Mouse (Mus musculus): Measurements from ENCODE around the gene Map7. TPM values are rescaled to one million over a fixed set of nuclear protein-coding genes. Genes with fewer than 3 reads are reported as not detected.
A peak's percentile ranks its signal among the peaks of the same experiment; 100 is the strongest.

Map7 gene
- polyA plus RNA-seq, 1 experiment from 2014 or later, result 11.5 TPM

- no peak overlapping the region for H3K4me3 ChIP-seq
- no peaks in the 10 kb centered on the region for H3K27me3 ChIP-seq
- no peaks in the 10 kb centered on the region for H3K9me3 ChIP-seq
- no peak for ATAC-seq (ENCODE audit: insufficient number of reproducible peaks, insufficient read depth, low FRiP score, low TSS enrichment)
- 81% methylated on average over 8 of the region's 8 CpGs for WGBS
- H3K9ac ChIP-seq, result no peak overlapping the region
- no peak overlapping the region for H3K4me2 ChIP-seq (replicated peaks)
- H3K36me3 ChIP-seq, result no peaks in the 10 kb centered on the region
- no peak overlapping the region for H3K27ac ChIP-seq
- H3K4me1 ChIP-seq, result no peaks in the 10 kb centered on the region
These were observed 8.9 kb downstream of the Map7 start for GRCm38 (mm10) chr10:20157021-20157726.

- no peaks in the 10 kb centered on the region for H3K27me3 ChIP-seq
- H3K9me3 ChIP-seq, result no peaks in the 10 kb centered on the region
- no peaks in the 10 kb centered on the region for H3K36me3 ChIP-seq
- no peak overlapping the region for H3K27ac ChIP-seq
- ATAC-seq (ENCODE audit: insufficient number of reproducible peaks, insufficient read depth, low FRiP score, low TSS enrichment), result no peak
- no peak overlapping the region for H3K4me2 ChIP-seq (replicated peaks)
- no peak overlapping the region for H3K4me3 ChIP-seq
- H3K4me1 ChIP-seq, result no peaks in the 10 kb centered on the region
- no peak overlapping the region for H3K9ac ChIP-seq
- WGBS, result 55% methylated on average over 4 of the region's 4 CpGs
These were observed 10.5 kb downstream of the Map7 start for GRCm38 (mm10) chr10:20158756-20159155.

GRCm38 (mm10) chr10:20159308-20159707 is 11.0 kb downstream of the Map7 start:
- Histone ChIP-seq H3K27me3 (no peaks in the 10 kb centered on the region), H3K4me2 (replicated peaks) (no peak overlapping the region), H3K36me3 (no peaks in the 10 kb centered on the region), H3K9me3 (no peaks in the 10 kb centered on the region), H3K4me1 (no peaks in the 10 kb centered on the region), H3K4me3 (no peak overlapping the region), H3K9ac (no peak overlapping the region), H3K27ac (no peak overlapping the region)
- ATAC-seq (ENCODE audit: insufficient number of reproducible peaks, insufficient read depth, low FRiP score, low TSS enrichment), result no peak
- 87% methylated on average over 5 of the region's 5 CpGs for WGBS

- Histone ChIP-seq H3K27me3 (no peaks in the 10 kb centered on the region), H3K27ac (no peak overlapping the region), H3K9me3 (no peaks in the 10 kb centered on the region), H3K9ac (no peak overlapping the region), H3K4me3 (no peak overlapping the region), H3K4me2 (replicated peaks) (no peak overlapping the region), H3K4me1 (no peaks in the 10 kb centered on the region), H3K36me3 (no peaks in the 10 kb centered on the region)
- no peak for ATAC-seq (ENCODE audit: insufficient number of reproducible peaks, insufficient read depth, low FRiP score, low TSS enrichment)
- 57% methylated on average over 8 of the region's 8 CpGs for WGBS
These were observed 12.6 kb downstream of the Map7 start for GRCm38 (mm10) chr10:20160914-20161313.

GRCm38 (mm10) chr10:20164810-20165209 is 16.5 kb downstream of the Map7 start:
- 78% methylated on average over 5 of the region's 5 CpGs for WGBS
- no peaks in the 10 kb centered on the region for H3K9me3 ChIP-seq
- ATAC-seq (ENCODE audit: insufficient number of reproducible peaks, insufficient read depth, low FRiP score, low TSS enrichment), result no peak

GRCm38 (mm10) chr10:20166797-20167196 is 18.5 kb downstream of the Map7 start:
- Histone ChIP-seq H3K4me1 (peaks cover 5% of the 10 kb centered on the region), H3K36me3 (no peaks in the 10 kb centered on the region), H3K9ac (no peak overlapping the region), H3K4me2 (replicated peaks) (no peak overlapping the region), H3K27ac (no peak overlapping the region), H3K4me3 (no peak overlapping the region), H3K9me3 (no peaks in the 10 kb centered on the region), H3K27me3 (no peaks in the 10 kb centered on the region)
- no peak for ATAC-seq (ENCODE audit: insufficient number of reproducible peaks, insufficient read depth, low FRiP score, low TSS enrichment)
- WGBS, result 71% methylated on average over 11 of the region's 11 CpGs

More at GRCm38 (mm10) chr10:20164810-20165209, 16.5 kb downstream of the Map7 start:
- no peak overlapping the region for H3K4me2 ChIP-seq (replicated peaks)
- H3K4me3 ChIP-seq, result no peak overlapping the region
- H3K4me1 ChIP-seq, result no peaks in the 10 kb centered on the region
- H3K9ac ChIP-seq, result no peak overlapping the region
- no peak overlapping the region for H3K27ac ChIP-seq
- H3K36me3 ChIP-seq, result no peaks in the 10 kb centered on the region
- no peaks in the 10 kb centered on the region for H3K27me3 ChIP-seq

GRCm38 (mm10) chr10:20167467-20167866 is 19.2 kb downstream of the Map7 start:
- Histone ChIP-seq H3K27ac (no peak overlapping the region), H3K9me3 (no peaks in the 10 kb centered on the region), H3K27me3 (no peaks in the 10 kb centered on the region), H3K4me3 (no peak overlapping the region), H3K4me2 (replicated peaks) (no peak overlapping the region), H3K9ac (no peak overlapping the region), H3K36me3 (no peaks in the 10 kb centered on the region), H3K4me1 (peaks cover 5% of the 10 kb centered on the region)
- WGBS, result 89% methylated on average over 4 of the region's 4 CpGs
- no peak for ATAC-seq (ENCODE audit: insufficient number of reproducible peaks, insufficient read depth, low FRiP score, low TSS enrichment)

- no peak overlapping the region for H3K27ac ChIP-seq
- no peak overlapping the region for H3K4me2 ChIP-seq (replicated peaks)
- H3K9ac ChIP-seq, result no peak overlapping the region
- no peaks in the 10 kb centered on the region for H3K36me3 ChIP-seq
- H3K9me3 ChIP-seq, result no peaks in the 10 kb centered on the region
- no peaks in the 10 kb centered on the region for H3K27me3 ChIP-seq
- no peak for ATAC-seq (ENCODE audit: insufficient number of reproducible peaks, insufficient read depth, low FRiP score, low TSS enrichment)
- H3K4me1 ChIP-seq, result peaks cover 5% of the 10 kb centered on the region
- WGBS, result 89% methylated on average over 3 of the region's 3 CpGs
- no peak overlapping the region for H3K4me3 ChIP-seq
These were observed 21.0 kb downstream of the Map7 start for GRCm38 (mm10) chr10:20169182-20169674.

- no peak overlapping the region for H3K9ac ChIP-seq
- ATAC-seq (ENCODE audit: insufficient number of reproducible peaks, insufficient read depth, low FRiP score, low TSS enrichment), result no peak
- H3K4me1 ChIP-seq, result peaks cover 5% of the 10 kb centered on the region
- no peaks in the 10 kb centered on the region for H3K36me3 ChIP-seq
- WGBS, result 24% methylated on average over 19 of the region's 19 CpGs
- no peaks in the 10 kb centered on the region for H3K27me3 ChIP-seq
- no peaks in the 10 kb centered on the region for H3K9me3 ChIP-seq
- peak overlapping the region; percentile 32; the same call in 1 of the 2 replicates for H3K27ac ChIP-seq
- peak overlapping the region; percentile 51 for H3K4me2 ChIP-seq (replicated peaks)
- peak overlapping the region; percentile 7; the same call in 1 of the 2 replicates for H3K4me3 ChIP-seq
These were observed 21.8 kb downstream of the Map7 start for GRCm38 (mm10) chr10:20169927-20170604.

- peak overlapping the region; percentile 51 for H3K4me2 ChIP-seq (replicated peaks)
- H3K9ac ChIP-seq, result no peak overlapping the region
- H3K9me3 ChIP-seq, result no peaks in the 10 kb centered on the region
- H3K4me1 ChIP-seq, result peaks cover 5% of the 10 kb centered on the region
- peak overlapping the region; percentile 32; the same call in 1 of the 2 replicates for H3K27ac ChIP-seq
- ATAC-seq (ENCODE audit: insufficient number of reproducible peaks, insufficient read depth, low FRiP score, low TSS enrichment), result peak; percentile 91
- peak overlapping the region; percentile 7; the same call in 1 of the 2 replicates for H3K4me3 ChIP-seq
- WGBS, result 39% methylated on average over 11 of the region's 11 CpGs
- H3K36me3 ChIP-seq, result no peaks in the 10 kb centered on the region
- H3K27me3 ChIP-seq, result no peaks in the 10 kb centered on the region
These were observed 22.4 kb downstream of the Map7 start for GRCm38 (mm10) chr10:20170605-20171088.

GRCm38 (mm10) chr10:20171209-20171608 is 22.9 kb downstream of the Map7 start:
- H3K36me3 ChIP-seq, result no peaks in the 10 kb centered on the region
- peaks cover 5% of the 10 kb centered on the region for H3K4me1 ChIP-seq
- peak overlapping the region; percentile 51 for H3K4me2 ChIP-seq (replicated peaks)
- no peak overlapping the region for H3K9ac ChIP-seq
- WGBS, result 67% methylated on average over 12 of the region's 12 CpGs
- no peak overlapping the region for H3K27ac ChIP-seq
- no peak overlapping the region for H3K4me3 ChIP-seq
- no peaks in the 10 kb centered on the region for H3K9me3 ChIP-seq
- H3K27me3 ChIP-seq, result no peaks in the 10 kb centered on the region
- ATAC-seq (ENCODE audit: insufficient number of reproducible peaks, insufficient read depth, low FRiP score, low TSS enrichment), result no peak

GRCm38 (mm10) chr10:20171756-20172155 is 23.5 kb downstream of the Map7 start:
- Histone ChIP-seq H3K4me3 (no peak overlapping the region), H3K9me3 (no peaks in the 10 kb centered on the region), H3K4me1 (peaks cover 5% of the 10 kb centered on the region), H3K4me2 (replicated peaks) (no peak overlapping the region), H3K36me3 (no peaks in the 10 kb centered on the region), H3K27ac (no peak overlapping the region), H3K9ac (no peak overlapping the region), H3K27me3 (no peaks in the 10 kb centered on the region)
- WGBS, result 51% methylated on average over 4 of the region's 4 CpGs
- ATAC-seq (ENCODE audit: insufficient number of reproducible peaks, insufficient read depth, low FRiP score, low TSS enrichment), result no peak
